Mouse (Mus musculus) ES-E14 (cell line): ENCODE measurements around the gene Gabbr2.

Experiments used
- HCFC1 ChIP-seq: IDR thresholded peaks from 2 replicates; pipeline ENCODE4 v1.6.1; 2012; ENCODE audit warnings: low read length, inconsistent platforms, borderline replicate concordance; ENCODE audit not compliant: insufficient read depth
- MAFK ChIP-seq: IDR thresholded peaks from 2 replicates; pipeline ENCODE4 v1.6.1; 2014; ENCODE audit warnings: mild to moderate bottlenecking, low read depth, low read length, inconsistent platforms; ENCODE audit not compliant: insufficient read depth
- ZC3H11A ChIP-seq: IDR thresholded peaks from 2 replicates; pipeline ENCODE4 v1.6.1; 2012; ENCODE audit warnings: low read depth, mild to moderate bottlenecking, inconsistent platforms, low read length, borderline replicate concordance
- ZNF384 ChIP-seq: IDR thresholded peaks from 2 replicates; pipeline ENCODE4 v1.6.1; 2012; ENCODE audit warnings: low read depth, low read length, inconsistent platforms

- TF ChIP-seq HCFC1: no peak
- TF ChIP-seq ZNF384: no peak
- no peak for TF ChIP-seq MAFK
- no peak for TF ChIP-seq ZC3H11A
Observed at GRCm38 (mm10) chr4:46952562-46952961, 39.1 kb downstream of the Gabbr2 start.
